Mouse (Mus musculus) midbrain, postnatal 0 days (tissue): ENCODE measurements around the gene Sept3. TPM values are rescaled to one million over a fixed set of nuclear protein-coding genes. Genes with fewer than 3 reads are reported as not detected.

ENCODE experiments used
- ATAC-seq: fragments of 200-750 bp; cut with Nextera tagmentation; 2 replicates; pipeline ENCODE4 v1.8.0; 2017; ENCODE audit warnings: moderate number of reproducible peaks, mild to moderate bottlenecking, moderate TSS enrichment, moderate library complexity; ENCODE audit not compliant: low FRiP score
- DNase-seq: peaks from one replicate; pipeline ENCODE4 v3.0.0-alpha.2; 2015; ENCODE audit warnings: low spot score
- H3K27ac ChIP-seq: fragments of 300-500 bp; sonication (generic); 2 replicates; pipeline ENCODE4 v1.5.1; 2014; ENCODE audit warnings: low read depth, mild to moderate bottlenecking, low read length, mixed read lengths
- H3K27me3 ChIP-seq: fragments of 300-500 bp; sonication (generic); 2 replicates; pipeline ENCODE4 v1.6.1; 2014; ENCODE audit warnings: low read length, control low read depth, mixed read lengths; ENCODE audit not compliant: insufficient read depth
- H3K36me3 ChIP-seq: fragments of 300-500 bp; sonication (generic); 2 replicates; pipeline ENCODE4 v1.6.1; 2014; ENCODE audit warnings: low read length, control low read depth, mixed read lengths; ENCODE audit not compliant: insufficient read depth
- H3K4me1 ChIP-seq: fragments of 300-500 bp; sonication (generic); 2 replicates; pipeline ENCODE4 v1.6.1; 2014; ENCODE audit warnings: mild to moderate bottlenecking, control low read depth, antibody characterized with exemption, low read length, mixed read lengths; ENCODE audit not compliant: insufficient read depth
- H3K4me2 ChIP-seq: fragments of 300-500 bp; sonication (generic); 2 replicates; pipeline ENCODE4 v1.6.1; 2014; ENCODE audit warnings: low read depth, mild to moderate bottlenecking, low read length, mixed read lengths; ENCODE audit not compliant: poor library complexity, severe bottlenecking
- H3K4me3 ChIP-seq: fragments of 300-500 bp; sonication (generic); 2 replicates; pipeline ENCODE4 v1.5.1; 2014; ENCODE audit warnings: low read depth, mild to moderate bottlenecking, low read length, moderate library complexity
- H3K9ac ChIP-seq: fragments of 300-500 bp; sonication (generic); replicated peaks from 2 replicates; pipeline ENCODE4 v1.6.1; 2014; ENCODE audit warnings: mild to moderate bottlenecking, low read length, moderate library complexity, mixed read lengths; ENCODE audit not compliant: poor library complexity, severe bottlenecking
- H3K9me3 ChIP-seq: fragments of 300-500 bp; sonication (generic); 2 replicates; pipeline ENCODE4 v1.6.1; 2016; ENCODE audit warnings: low read length, control low read depth
- CTCF ChIP-seq: IDR thresholded peaks from 2 replicates; pipeline ENCODE4 v1.5.1; 2016; ENCODE audit warnings: antibody characterized with exemption, mild to moderate bottlenecking
- WGBS: fragments of 180-500 bp; shearing (Covaris S2); extraction: QIAGEN DNeasy Blood & Tissue Kit; methylation state at CpG from one replicate; pipeline ENCODE4 v1.1.7; 2014; 5-methylcytosine and 5-hydroxymethylcytosine counted together
- polyA plus RNA-seq: library from polyadenylated mRNA; unstranded; fragments of >200 nt; fragmentation: Nextera tagmentation; extraction: Ambion mirVana; gene quantifications from 2 replicates; pipeline ENCODE4 v1.2.1, GENCODE M21; 2015
- total RNA-seq: library from RNA; depleted of rRNA; stranded (reverse); fragments of >200 nt; gene quantifications from 2 replicates; pipeline ENCODE4 v1.2.3, GENCODE M21; 2014

Sept3 gene
- total and polyA plus RNA-seq, 2 experiments from 2014 or later: 404 to 480 TPM

GRCm38 (mm10) chr15:82277591-82277990, 2.9 kb downstream of the Sept3 start:
- Histone ChIP-seq H3K4me2 (peak overlapping the region; percentile 94), H3K27me3 (no peaks in the 10 kb centered on the region), H3K9me3 (no peaks in the 10 kb centered on the region), H3K27ac (no peak overlapping the region), H3K9ac (no peak overlapping the region), H3K4me1 (peaks cover 9% of the 10 kb centered on the region; the same call in 1 of the 2 replicates), H3K4me3 (no peak overlapping the region), H3K36me3 (peaks cover 24% of the 10 kb centered on the region)
- DNase-seq (no peak), ATAC-seq (no peak)
- 77% methylated on average over 5 of the region's 5 CpGs for WGBS
- TF ChIP-seq CTCF: no peak

GRCm38 (mm10) chr15:82280638-82281037, 5.9 kb downstream of the Sept3 start:
- peaks cover 52% of the 10 kb centered on the region for H3K36me3 ChIP-seq
- H3K4me3 ChIP-seq: no peak overlapping the region
- no peak overlapping the region for H3K9ac ChIP-seq
- no peaks in the 10 kb centered on the region for H3K9me3 ChIP-seq
- H3K4me1 ChIP-seq: peaks cover 5% of the 10 kb centered on the region; the same call in 1 of the 2 replicates
- no peak for TF ChIP-seq CTCF
- no peak for ATAC-seq
- H3K27me3 ChIP-seq: no peaks in the 10 kb centered on the region
- no peak overlapping the region for H3K4me2 ChIP-seq
- 82% methylated on average over 4 of the region's 4 CpGs for WGBS
- no peak for DNase-seq
- H3K27ac ChIP-seq: no peak overlapping the region

- WGBS: 68% methylated on average over 12 of the region's 12 CpGs
- Histone ChIP-seq H3K4me2 (no peak overlapping the region), H3K27me3 (no peaks in the 10 kb centered on the region), H3K9me3 (no peaks in the 10 kb centered on the region), H3K4me3 (no peak overlapping the region), H3K9ac (no peak overlapping the region), H3K36me3 (peaks cover 74% of the 10 kb centered on the region), H3K27ac (no peak overlapping the region), H3K4me1 (no peaks in the 10 kb centered on the region)
- DNase-seq (no peak), ATAC-seq (no peak)
- TF ChIP-seq CTCF: no peak
Observed at GRCm38 (mm10) chr15:82286157-82286556, 11.5 kb downstream of the Sept3 start.

- no peak overlapping the region for H3K9ac ChIP-seq
- DNase-seq (no peak), ATAC-seq (no peak)
- H3K9me3 ChIP-seq: no peaks in the 10 kb centered on the region
- H3K4me1 ChIP-seq: peaks cover 5% of the 10 kb centered on the region; the same call in 1 of the 2 replicates
- H3K4me2 ChIP-seq: no peak overlapping the region
- no peak for TF ChIP-seq CTCF
- 77% methylated on average over 7 of the region's 7 CpGs for WGBS
- no peak overlapping the region for H3K27ac ChIP-seq
- peaks cover 47% of the 10 kb centered on the region for H3K36me3 ChIP-seq
- H3K27me3 ChIP-seq: no peaks in the 10 kb centered on the region
- H3K4me3 ChIP-seq: no peak overlapping the region
Observed at GRCm38 (mm10) chr15:82290252-82290651, 15.6 kb downstream of the Sept3 start.

GRCm38 (mm10) chr15:82292851-82293250, 18.2 kb downstream of the Sept3 start:
- TF ChIP-seq CTCF: peak; percentile 3; the same call in 1 of the 2 replicates
- Histone ChIP-seq H3K27me3 (no peaks in the 10 kb centered on the region), H3K9me3 (no peaks in the 10 kb centered on the region), H3K4me2 (no peak overlapping the region), H3K9ac (no peak overlapping the region), H3K4me1 (peaks cover 5% of the 10 kb centered on the region; the same call in 1 of the 2 replicates), H3K4me3 (no peak overlapping the region), H3K36me3 (peaks cover 30% of the 10 kb centered on the region), H3K27ac (0 out of 2 replicates have a peak overlapping the region, but pooled peaks have one; percentile 47)
- ATAC-seq (no peak), DNase-seq (no peak)
- whole genome bisulfite sequencing: 10% methylated on average over 5 of the region's 5 CpGs

- H3K36me3 ChIP-seq: peaks cover 25% of the 10 kb centered on the region
- TF ChIP-seq CTCF: no peak
- ATAC-seq: peak; percentile 65
- H3K4me2 ChIP-seq: no peak overlapping the region
- H3K4me1 ChIP-seq: peaks cover 5% of the 10 kb centered on the region; the same call in 1 of the 2 replicates
- no peak overlapping the region for H3K9ac ChIP-seq
- H3K4me3 ChIP-seq: no peak overlapping the region
- peak overlapping the region; percentile 47; the same call in 1 of the 2 replicates for H3K27ac ChIP-seq
- WGBS: 3% methylated on average over 7 of the region's 7 CpGs
- DNase-seq: peak; percentile 76
- H3K27me3 ChIP-seq: no peaks in the 10 kb centered on the region
- no peaks in the 10 kb centered on the region for H3K9me3 ChIP-seq
Observed at GRCm38 (mm10) chr15:82293271-82293711, 18.6 kb downstream of the Sept3 start.
